Mouse (Mus musculus) testis, adult 2 months (tissue): ENCODE data around the gene Aloxe3. TPM values are rescaled to one million over a fixed set of nuclear protein-coding genes. Genes with fewer than 3 reads are reported as not detected.
"Not testable (repeated sequence)": the region's sequence is repeated elsewhere in the genome, so short reads cannot be mapped to it uniquely, and the experiment has no call there.

Source experiments
- H3K27ac ChIP-seq: fragments of 200-500 bp; 2 replicates; pipeline ENCODE4 v1.5.1; 2012; ENCODE audit warnings: low read depth, low read length; ENCODE audit not compliant: control insufficient read depth, insufficient read depth
- H3K27me3 ChIP-seq: fragments of 200-500 bp; 2 replicates; pipeline ENCODE4 v1.6.1; 2012; ENCODE audit warnings: mild to moderate bottlenecking, low read length, moderate library complexity; ENCODE audit not compliant: control insufficient read depth, insufficient read depth
- H3K36me3 ChIP-seq: fragments of 200-500 bp; 2 replicates; pipeline ENCODE4 v1.6.1; 2012; ENCODE audit warnings: mild to moderate bottlenecking, low read length; ENCODE audit not compliant: control insufficient read depth, insufficient read depth
- H3K4me1 ChIP-seq: fragments of 200-500 bp; 2 replicates; pipeline ENCODE4 v1.6.1; 2012; ENCODE audit warnings: low read length; ENCODE audit not compliant: control insufficient read depth, insufficient read depth
- H3K4me3 ChIP-seq: fragments of 200-500 bp; 2 replicates; pipeline ENCODE4 v1.5.1; 2012; ENCODE audit warnings: low read depth, mild to moderate bottlenecking, low read length, moderate library complexity, mixed read lengths; ENCODE audit not compliant: control insufficient read depth
- CTCF ChIP-seq: fragments of 200-500 bp; IDR thresholded peaks from 2 replicates; pipeline ENCODE4 v1.5.1; 2012; ENCODE audit warnings: low read depth, mild to moderate bottlenecking, inconsistent platforms, low read length, moderate library complexity; ENCODE audit not compliant: control insufficient read depth, insufficient read depth, insufficient replicate concordance
- POLR2A ChIP-seq: fragments of 200-500 bp; IDR thresholded peaks from 2 replicates; pipeline ENCODE4 v1.6.1; 2012; ENCODE audit warnings: low read depth, mild to moderate bottlenecking, inconsistent platforms, low read length, moderate library complexity; ENCODE audit not compliant: control insufficient read depth
- polyA plus RNA-seq: library from polyadenylated mRNA; depleted of rRNA; stranded (reverse); fragments of >200 nt; gene quantifications from 2 replicates; pipeline ENCODE4 v1.2.3, GENCODE M21; 2012

The Aloxe3 gene
- polyA plus RNA-seq, 1 experiment: 6.1 TPM

GRCm38 (mm10) chr11:69089616-69090290 lies 35.9 kb upstream of the Aloxe3 start:
- Histone ChIP-seq H3K4me3 (peak overlapping the region; percentile 99), H3K36me3 (peaks cover 2% of the 10 kb centered on the region), H3K27ac (no peak overlapping the region), H3K4me1 (peaks cover 32% of the 10 kb centered on the region), H3K27me3 (no peaks in the 10 kb centered on the region)
- TF ChIP-seq POLR2A (no peak), CTCF (no peak)

GRCm38 (mm10) chr11:69090367-69090766 lies 35.3 kb upstream of the Aloxe3 start:
- H3K36me3 ChIP-seq: peaks cover 2% of the 10 kb centered on the region
- no peak overlapping the region for H3K4me3 ChIP-seq
- peaks cover 35% of the 10 kb centered on the region for H3K4me1 ChIP-seq
- TF ChIP-seq POLR2A (no peak), CTCF (no peak)
- H3K27me3 ChIP-seq: no peaks in the 10 kb centered on the region
- no peak overlapping the region for H3K27ac ChIP-seq

GRCm38 (mm10) chr11:69091566-69092385 lies 33.9 kb upstream of the Aloxe3 start:
- Histone ChIP-seq H3K4me1 (peaks cover 42% of the 10 kb centered on the region), H3K4me3 (no peak overlapping the region), H3K27me3 (no peaks in the 10 kb centered on the region), H3K36me3 (peaks cover 2% of the 10 kb centered on the region), H3K27ac (no peak overlapping the region)
- TF ChIP-seq POLR2A (no peak), CTCF (no peak)

- peaks cover 2% of the 10 kb centered on the region for H3K36me3 ChIP-seq
- H3K27ac ChIP-seq: no peak overlapping the region
- peak; percentile 83; the same call in 1 of the 2 replicates for TF ChIP-seq CTCF
- TF ChIP-seq POLR2A: no peak
- H3K27me3 ChIP-seq: no peaks in the 10 kb centered on the region
- no peak overlapping the region for H3K4me3 ChIP-seq
- peaks cover 45% of the 10 kb centered on the region for H3K4me1 ChIP-seq
Observed at GRCm38 (mm10) chr11:69092386-69092751, 33.3 kb upstream of the Aloxe3 start.

GRCm38 (mm10) chr11:69092871-69093270 lies 32.8 kb upstream of the Aloxe3 start:
- no peak for TF ChIP-seq POLR2A
- no peak for TF ChIP-seq CTCF
- Histone ChIP-seq H3K4me3 (no peak overlapping the region), H3K4me1 (peaks cover 46% of the 10 kb centered on the region), H3K36me3 (peaks cover 2% of the 10 kb centered on the region), H3K27ac (no peak overlapping the region), H3K27me3 (no peaks in the 10 kb centered on the region)

GRCm38 (mm10) chr11:69093856-69094255 lies 31.8 kb upstream of the Aloxe3 start:
- Histone ChIP-seq H3K4me1 (peaks cover 48% of the 10 kb centered on the region), H3K27ac (peak overlapping the region; percentile 22; the same call in 1 of the 2 replicates)
- not testable (repeated sequence) for H3K36me3 ChIP-seq, H3K4me3 ChIP-seq, H3K27me3 ChIP-seq

- H3K27ac ChIP-seq: peak within 1 kb of the TSS; percentile 96
- H3K36me3 ChIP-seq: peaks cover 2% of the 10 kb centered on the region
- peak; percentile 90 for TF ChIP-seq POLR2A
- TF ChIP-seq CTCF: no peak
- H3K27me3 ChIP-seq: no peaks in the 10 kb centered on the region
- peaks cover 41% of the 10 kb centered on the region for H3K4me1 ChIP-seq
- H3K4me3 ChIP-seq: peak within 1 kb of the TSS; percentile 93
Observed at GRCm38 (mm10) chr11:69094697-69095429, 30.8 kb upstream of the Aloxe3 start, which contains the start of gene Per1. Gene Per1 (plus strand): TSS chr11:69095217.
